Mouse (Mus musculus) cerebellum, adult 8-10 months (tissue): ENCODE data around the gene Rbm8a2.
"Not testable (repeated sequence)": the region's sequence is repeated elsewhere in the genome, so short reads cannot be mapped to it uniquely, and the experiment has no call there.

Experiments used
- DNase-seq: peaks from one replicate; pipeline ENCODE4 v3.0.0; 2022

Rbm8a2 gene

DNA sequence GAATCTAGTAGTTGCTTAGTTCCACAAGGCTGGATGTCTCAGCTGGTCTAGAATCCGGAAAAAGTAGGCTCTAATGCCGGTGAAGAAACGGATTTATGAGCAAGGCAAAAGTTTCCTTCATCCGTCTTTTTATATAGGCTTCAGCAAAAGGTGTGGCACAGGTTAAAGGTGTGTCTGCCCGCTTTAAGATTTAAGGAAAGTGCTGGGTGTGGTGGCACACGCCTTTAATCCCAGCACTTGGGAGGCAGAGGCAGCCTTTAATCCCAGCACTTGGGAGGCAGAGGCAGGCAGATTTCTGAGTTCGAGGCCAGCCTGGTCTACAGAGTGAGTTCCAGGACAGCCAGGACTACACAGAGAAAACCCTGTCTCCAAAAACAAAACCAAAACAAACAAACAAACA lies at the start of gene Rbm8a2:
TSS of gene Rbm8a2 (minus strand) at position 101 of the 400 bp plus-strand sequence.
- DNase-seq, result not testable (repeated sequence)

DNA sequence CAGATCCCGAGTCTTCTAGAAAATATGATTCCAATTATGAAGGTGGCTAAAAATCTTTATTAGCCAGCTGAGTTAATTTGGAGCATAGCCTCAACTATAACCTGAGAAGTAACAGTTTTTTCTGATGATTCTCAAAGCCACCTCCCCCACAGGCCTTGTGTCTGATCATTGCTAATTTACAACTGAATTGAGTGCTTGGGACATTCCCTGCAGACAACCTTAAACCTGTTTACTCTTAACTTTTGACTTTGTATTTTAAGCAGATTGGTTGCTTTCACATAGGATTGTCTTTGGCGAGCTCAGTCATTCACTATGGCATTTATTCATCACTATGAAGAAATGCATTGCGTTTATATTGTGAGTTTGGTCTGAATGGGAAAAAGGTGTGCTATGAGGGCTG lies 49.5 kb upstream of the Rbm8a2 start:
- no peak for DNase-seq

DNA sequence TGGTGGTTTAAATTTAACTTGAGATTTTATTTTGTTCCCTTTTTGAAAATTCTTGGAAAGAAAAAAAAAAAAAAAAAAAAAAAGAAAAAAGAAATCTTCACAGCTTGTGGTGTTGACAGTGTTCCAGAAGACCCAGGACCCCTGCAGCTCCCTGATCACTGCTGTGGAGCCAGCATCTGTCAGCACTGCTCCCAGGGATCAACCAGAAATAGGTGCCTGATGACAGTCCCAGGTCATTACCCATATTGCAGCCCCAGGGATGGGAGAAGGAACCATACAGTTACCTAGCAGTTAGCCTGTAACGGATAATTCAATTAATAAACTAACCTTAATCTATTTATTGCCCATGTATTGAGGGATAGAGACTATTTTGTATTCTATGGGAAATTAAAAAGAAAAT lies 45.6 kb upstream of the Rbm8a2 start:
- DNase-seq, result peak; percentile 52

DNA sequence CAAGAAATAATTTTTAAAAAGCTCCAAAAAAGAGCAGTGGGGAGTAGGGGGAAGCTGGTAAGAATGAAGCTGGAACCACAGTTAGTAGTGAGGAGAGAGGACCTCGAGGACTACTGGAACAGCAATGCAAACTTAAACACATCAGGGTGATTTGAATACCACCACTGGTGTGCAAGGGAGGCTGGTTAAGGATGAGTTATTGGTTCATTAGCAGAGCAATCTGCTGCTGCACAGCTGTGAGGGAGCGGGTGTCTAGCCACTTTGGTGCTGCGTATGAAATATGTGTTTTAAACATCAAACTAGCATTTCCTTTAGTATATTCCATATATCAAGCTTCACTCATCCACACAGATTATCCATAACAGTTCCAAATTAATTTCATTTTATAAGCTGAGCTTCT lies 39.6 kb upstream of the Rbm8a2 start:
- no peak for DNase-seq

DNA sequence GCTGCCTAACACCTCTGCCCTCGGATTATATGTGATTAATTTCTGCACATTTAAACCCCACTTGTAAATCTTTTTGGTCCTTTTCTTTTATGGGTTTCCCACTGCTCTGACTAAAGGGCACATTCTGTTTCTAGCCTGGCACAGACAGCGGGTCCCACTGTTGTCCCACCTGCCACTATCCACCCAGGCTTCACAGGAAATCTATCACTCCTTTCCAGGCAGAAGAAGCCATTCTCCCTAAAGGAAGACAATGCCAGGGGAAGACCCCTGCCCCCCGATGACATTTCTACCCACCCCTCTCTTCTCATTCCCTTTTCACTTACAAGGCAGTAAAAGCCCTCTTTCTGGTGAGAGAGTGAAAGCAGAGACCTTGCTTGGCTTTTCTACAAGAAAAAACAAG lies 37.2 kb upstream of the Rbm8a2 start:
- peak; percentile 39 for DNase-seq

DNA sequence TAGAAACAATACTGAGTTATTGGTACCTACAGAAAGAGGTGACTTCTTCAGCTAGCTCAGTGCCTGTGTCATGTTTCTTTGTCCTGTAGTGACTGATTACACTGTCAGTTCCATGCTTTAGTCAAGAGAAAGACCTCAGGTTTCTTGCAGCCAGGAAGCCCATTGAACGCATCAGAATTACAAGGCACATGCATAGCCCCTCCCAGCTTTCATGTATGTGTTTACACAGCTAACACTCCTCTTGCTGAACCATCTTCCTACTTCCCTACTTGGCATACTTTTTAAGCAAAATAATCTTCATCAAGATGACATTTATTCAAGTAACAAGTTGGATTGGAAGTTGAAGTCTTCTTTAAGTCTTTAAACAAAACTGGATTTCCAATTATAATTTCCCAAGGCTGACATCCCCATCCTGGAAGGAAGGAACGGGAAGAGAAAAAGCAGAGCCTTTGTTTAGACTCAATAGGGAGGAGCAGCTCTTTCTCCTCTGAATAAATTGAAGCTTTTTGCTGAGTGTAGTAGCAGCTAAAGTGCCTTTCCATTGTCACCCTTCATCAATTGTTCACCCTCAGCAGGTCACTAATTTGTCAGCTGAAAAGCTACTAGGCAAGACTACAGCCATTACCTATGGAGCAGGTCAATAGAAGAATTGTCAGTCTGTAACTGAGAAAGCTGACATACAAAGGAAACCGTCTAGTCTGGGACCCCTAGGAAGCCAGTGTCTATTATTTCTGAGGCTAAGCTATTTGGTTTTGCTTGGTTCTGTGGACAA lies 34.8 kb upstream of the Rbm8a2 start:
- no peak for DNase-seq

DNA sequence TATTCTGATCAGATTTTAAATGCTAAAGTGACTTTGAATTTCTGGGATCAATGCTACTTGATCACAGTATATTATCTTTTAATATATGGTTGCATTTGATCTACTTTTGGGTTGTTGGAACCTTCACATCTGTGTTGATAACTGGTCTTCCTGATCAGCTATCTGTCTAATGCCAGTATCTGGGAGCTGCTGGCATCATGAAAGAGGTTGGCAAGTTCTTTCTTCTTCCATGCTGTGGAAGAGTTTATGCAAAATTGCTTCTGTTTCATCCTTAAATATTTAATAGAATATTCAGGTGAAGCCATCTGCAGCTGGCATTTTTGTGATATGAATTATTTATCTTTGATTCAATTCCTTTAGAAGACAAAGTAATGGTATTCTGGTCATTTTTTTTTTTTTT lies 32.6 kb upstream of the Rbm8a2 start:
- no peak for DNase-seq

DNA sequence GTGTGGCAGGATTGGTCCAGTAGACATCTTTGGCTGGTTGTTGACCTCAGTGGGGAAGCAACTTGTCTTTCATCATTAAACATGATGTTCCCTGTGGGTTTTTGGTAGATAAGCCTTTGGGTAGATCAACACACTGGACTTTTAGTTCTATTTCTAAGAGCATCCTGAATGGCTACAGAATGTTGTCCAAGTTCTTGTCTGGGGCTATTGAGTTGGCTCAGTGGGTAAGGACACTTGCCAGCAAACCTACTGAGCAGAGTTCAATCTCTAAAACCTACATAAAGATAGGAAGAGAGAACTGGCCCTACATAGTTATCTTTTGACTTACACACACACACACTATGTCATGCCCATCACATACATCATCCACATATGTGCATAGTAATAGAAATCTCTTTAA lies 32.2 kb upstream of the Rbm8a2 start:
- DNase-seq, result no peak

DNA sequence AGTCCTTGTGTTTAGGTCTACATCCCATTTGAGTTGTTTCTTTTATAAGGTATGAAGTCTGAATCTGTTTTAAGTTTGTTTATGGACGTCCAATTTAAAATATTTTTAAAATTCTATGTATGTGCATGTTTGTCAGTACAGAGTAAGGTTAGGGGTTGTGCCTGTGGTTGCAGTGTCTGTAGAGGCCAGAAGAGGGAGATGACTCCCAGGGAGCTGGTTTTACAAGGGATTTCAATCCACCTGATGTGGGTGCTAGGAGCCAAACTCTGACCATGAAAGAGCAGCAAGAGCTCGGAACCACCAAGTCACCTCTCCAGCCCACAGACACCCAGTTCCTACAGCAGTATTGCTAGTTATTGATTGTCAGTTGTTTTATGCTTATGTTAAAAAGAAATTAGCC lies 29.5 kb upstream of the Rbm8a2 start:
- DNase-seq, result no peak

DNA sequence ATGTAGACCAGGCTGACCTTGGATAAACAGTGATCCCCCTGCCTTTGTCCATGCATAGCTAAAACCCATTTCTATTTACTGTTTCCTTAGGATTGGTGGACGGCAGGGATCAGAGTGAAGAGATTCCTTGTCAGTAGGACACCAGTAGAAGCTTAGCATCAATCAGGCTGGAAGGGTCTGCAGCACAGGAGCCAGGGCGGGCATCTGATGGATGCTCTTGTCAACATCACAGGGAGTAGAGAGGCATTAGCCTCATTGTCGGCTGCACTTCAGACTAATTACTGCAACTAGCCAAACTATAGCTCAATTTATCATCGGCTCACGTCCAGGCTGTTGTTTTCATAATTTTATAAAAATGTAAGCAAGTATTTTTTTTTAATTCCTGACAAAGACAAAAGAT lies 21.7 kb upstream of the Rbm8a2 start:
- DNase-seq, result no peak

DNA sequence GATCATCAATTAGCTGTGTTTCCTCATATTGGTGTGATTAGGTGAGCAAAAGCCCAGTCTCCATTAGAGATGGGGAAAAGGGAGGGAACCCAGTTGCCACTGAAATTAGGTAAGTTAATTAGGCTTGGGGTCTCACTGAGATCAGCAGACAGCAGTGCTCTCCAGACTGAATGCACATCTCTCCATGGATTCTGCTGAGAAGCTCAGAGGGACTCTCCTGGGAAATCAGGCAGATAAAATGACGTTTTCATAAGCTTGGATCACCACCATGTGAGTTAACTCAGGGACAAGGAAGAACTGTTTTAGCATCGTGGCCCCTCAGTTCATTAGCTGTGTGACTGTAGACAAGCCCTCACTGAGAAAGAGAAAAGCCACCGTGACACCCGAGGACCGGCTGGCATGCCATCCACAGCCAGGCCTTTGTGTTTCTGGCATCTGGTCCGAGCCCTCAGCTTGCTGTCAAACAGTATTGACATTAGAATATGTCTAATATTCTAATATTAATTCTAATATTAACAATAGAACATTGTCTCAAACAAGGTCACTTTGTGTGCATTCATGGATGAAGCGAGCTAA lies 18.2 kb upstream of the Rbm8a2 start:
- no peak for DNase-seq

DNA sequence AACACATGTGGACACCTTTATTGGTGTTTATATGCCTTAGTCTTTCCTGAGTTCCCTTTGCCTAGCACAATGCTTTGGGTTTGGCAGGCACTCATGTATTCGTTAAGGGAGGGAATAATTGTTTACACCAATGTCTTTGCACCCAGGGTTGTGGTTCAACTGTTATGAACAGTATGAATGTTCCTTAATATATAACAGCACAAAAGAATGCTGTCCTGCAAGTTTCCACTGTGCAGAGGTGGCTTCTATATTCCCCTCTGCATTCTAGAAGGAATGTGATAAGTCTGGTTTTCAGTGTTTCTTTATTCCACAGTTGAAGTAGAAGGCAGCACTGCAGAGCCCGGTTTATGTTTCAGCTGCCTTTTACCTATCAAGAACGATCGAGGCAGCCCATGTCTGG lies 10.0 kb upstream of the Rbm8a2 start:
- no peak for DNase-seq

DNA sequence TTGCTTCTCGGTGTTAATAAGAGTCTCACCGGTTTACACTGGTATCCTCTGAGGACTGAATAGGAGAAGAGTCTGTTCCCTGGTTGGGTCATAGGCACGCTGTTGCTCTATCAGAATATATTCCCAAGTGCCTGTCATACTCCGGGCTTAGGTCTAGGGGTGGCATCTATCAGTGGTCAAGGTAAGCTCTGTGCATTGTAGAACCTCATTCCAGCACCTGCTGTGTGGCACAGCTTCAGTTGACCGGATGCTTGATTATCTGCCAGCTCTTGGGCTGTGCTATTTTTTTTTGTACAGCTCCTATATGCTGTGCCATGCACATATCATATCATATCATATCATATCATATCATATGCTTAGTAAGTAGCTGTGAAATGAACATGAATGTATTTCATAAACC lies 9.5 kb upstream of the Rbm8a2 start:
- no peak for DNase-seq

DNA sequence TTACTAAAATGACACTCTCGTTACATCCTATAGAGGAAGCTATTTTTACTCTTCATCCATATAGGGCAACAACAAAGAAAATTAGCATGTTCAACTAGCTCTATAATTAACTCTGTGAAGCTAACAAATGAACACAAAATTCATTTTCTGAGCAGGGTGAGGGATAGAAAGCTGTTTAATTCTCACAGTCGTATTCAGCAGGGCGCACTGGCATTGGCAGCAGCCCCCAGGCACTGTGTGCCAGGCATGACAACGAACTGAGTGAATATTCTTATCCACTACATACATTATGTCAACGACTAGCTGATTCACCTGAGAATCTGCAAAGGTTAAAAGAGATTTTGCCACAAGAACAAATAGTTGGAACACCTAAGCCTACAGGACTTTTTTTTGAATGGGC lies 8.2 kb downstream of the Rbm8a2 start:
- no peak for DNase-seq

DNA sequence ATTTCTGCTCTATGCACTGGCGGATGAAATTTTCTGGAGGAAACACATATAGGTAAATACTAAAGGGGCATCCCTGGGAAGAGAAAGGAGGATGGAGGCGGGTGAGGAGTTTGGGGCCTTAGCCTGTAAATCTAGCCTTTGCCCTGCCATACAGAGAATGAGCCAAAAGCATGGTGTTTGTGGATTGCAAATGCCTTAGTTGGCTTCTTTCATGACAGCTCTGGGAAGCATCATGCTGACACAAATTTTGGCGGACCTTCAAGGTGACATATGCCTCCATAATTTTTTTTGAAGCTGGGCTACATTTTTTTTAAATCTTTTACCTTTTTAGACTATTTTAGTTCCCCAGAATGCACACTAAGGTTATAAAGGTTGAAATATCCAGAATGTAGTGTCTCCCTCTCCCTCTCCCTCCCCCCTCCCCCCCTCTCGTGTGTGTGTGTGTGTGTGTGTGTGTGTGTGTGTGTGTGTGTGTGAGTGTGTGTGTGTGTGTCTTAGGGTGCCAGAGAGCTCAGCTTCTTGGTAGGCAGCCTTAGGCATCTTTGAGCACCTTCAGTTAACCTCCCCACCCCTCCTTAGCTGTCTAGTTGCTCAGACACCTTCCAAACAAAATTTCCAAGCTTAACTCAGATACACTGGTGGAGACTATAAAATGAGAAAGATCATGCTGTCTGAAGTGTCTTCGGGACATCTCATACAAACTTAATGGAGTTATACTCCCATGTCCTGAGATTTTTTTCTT lies 11.7 kb downstream of the Rbm8a2 start:
- DNase-seq, result peak; percentile 80

DNA sequence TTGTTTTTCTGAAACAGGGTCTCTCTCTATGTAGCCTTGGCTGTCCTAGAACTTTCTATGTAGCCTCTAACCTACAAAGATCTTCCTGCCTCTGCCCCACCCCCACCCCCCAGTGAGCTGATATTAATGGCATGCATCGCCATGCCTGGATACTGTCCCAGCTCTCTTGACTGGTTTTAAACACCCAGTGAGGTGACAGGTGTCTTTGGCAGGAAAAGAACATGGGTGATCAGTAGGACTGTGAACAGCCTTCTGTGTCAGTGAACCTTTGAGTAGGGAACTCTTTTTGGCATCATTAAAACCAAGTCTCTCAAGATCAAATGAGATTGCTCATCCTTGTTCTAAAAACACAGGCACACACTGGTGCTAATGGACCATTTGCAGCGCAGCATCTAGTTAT lies 17.1 kb downstream of the Rbm8a2 start:
- DNase-seq, result no peak

DNA sequence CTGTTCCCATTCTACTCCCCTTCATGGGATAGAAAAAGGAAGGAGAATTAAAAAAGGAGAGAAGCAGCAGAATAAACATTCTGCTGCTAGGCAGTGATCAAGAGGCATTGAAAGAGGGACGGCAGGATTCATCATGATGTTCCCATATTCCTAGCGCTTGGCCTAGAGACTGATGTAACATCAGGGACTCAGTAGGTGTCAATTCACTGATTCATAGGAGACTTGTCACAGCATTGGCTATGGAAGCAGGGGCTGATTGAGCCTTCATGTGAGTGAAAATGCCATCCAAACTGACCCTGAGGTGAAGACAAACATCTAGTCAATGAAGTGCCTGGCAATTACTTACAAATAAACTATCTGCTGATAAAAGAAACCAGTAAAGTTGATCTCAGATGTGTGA lies 28.1 kb downstream of the Rbm8a2 start:
- DNase-seq, result no peak

DNA sequence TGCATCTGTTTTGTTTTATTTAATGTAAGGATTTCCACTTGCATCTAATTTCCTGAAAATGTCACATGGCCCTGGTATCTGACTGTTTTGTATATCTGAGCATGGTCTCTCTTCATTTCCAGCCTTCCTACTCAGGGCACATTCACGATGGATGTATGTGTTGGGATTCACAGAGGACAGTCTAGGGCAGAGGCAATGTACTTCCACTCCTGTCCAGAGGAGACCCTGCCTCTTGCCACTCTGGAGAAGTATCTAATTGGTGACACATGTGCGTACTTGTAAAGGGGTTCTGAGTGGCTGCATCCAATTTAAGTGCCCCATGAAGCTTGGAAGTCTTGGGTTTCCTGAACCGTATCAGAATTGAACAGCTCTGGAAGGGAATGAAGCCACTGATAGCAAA lies 28.5 kb downstream of the Rbm8a2 start:
- no peak for DNase-seq

DNA sequence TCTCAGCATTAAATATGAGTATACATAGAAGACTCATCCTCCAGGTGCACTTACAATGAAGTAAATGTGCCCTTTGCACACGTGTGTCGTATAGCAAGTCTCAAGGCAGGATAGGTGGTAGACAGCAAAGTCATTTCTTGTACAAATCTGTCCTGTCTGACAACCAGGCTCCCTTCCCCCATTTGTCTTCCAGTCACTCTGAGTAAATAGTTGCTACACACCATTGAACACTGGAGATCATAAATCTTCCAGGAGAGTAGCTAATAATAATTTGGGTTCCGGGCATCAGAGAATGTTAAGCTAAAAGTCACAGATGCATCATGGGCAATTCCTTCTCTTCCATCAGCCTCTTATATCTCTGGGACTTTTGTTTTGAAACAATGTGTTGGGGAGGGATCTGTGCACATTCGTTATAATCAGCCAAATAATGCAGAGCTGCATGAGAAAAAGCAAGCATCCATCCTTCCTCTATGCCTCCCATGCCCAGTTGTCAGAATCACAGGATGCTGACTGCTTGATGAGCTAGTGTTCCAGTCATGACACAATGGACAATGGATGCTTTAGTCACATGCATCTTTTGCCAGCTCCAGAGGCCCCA lies 32.1 kb downstream of the Rbm8a2 start:
- DNase-seq, result no peak

DNA sequence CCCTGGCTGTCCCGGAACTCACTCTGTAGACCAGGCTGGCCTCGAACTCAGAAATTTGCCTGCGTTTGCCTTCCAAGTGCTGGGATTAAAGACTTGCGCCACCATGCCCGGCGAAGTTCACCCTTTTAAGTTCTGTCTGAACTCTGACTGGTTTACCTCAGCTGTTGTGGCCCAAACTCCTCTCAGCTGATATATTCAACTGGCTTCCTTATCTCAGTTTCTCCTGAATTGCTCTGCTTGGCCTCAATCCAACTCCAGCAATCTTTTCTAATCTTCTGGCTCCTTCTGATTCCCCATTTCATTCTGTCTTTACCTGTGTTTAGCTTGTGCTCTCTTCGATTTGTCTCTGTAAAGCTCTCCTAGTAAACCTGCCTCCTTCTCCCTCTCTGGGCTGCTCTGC lies 35.7 kb downstream of the Rbm8a2 start:
- no peak for DNase-seq

DNA sequence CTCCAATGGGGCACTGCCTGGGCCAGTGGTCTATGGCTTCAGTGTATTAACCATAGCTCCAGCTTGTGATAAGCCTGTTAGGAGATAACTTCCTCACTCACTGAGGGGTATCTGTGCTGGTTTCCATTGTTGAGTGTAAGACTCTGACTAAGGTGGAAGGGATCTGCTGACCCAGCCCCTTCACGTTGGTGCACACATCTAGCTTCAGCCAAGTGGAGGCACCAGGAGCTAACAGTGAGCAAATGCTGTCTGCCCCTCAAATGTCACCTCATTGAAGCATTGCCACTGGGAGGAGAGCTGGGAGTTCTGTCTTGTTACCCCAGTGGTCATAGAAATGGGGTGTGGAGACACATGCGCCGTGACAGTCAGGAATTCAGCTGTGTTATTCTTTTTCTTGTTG lies 40.2 kb downstream of the Rbm8a2 start:
- DNase-seq, result no peak

DNA sequence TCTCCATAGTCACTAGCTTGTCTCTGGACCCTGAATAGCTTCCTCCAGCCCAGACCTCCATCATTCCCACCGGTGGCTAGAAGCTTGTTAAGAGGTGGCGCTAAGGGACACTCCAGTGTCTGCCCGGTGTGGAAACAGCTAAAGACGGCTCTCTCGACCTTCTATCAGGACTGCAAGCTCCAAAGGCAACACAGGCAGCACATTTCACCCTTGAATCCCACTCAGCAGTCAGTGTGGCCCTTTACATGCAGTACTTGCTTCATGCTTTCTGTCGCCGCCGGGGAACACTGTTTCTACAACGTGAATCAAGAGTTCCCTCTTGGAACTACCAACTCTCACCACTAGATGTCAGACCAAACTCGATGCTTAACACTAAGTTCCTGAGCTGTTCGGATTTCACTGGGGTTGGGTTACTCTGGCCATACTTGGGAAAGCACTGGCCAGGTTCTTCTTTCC lies 42.6 kb downstream of the Rbm8a2 start:
- DNase-seq, result peak; percentile 87

DNA sequence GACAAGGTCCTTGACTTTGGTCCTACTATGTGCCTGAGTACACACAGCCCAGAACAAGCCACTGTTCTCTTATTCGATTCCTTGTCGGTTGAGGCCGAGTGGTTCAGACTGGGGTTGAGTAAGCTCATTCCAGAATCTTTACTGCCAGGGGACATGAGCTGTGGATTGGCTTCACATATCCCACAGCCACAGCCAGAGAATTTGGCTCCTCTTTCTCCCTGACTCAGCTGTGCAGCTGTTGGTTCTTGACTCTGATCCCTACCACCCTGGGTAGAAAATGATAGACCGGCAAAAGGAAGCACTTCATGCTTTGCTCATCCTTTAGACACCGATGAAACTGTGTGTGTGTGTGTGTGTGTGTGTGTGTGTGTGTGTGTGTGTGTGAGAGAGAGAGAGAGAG lies 47.5 kb downstream of the Rbm8a2 start:
- DNase-seq, result no peak
